Mouse (Mus musculus): ENCODE measurements around the gene 1700016H13Rik.

DNA sequence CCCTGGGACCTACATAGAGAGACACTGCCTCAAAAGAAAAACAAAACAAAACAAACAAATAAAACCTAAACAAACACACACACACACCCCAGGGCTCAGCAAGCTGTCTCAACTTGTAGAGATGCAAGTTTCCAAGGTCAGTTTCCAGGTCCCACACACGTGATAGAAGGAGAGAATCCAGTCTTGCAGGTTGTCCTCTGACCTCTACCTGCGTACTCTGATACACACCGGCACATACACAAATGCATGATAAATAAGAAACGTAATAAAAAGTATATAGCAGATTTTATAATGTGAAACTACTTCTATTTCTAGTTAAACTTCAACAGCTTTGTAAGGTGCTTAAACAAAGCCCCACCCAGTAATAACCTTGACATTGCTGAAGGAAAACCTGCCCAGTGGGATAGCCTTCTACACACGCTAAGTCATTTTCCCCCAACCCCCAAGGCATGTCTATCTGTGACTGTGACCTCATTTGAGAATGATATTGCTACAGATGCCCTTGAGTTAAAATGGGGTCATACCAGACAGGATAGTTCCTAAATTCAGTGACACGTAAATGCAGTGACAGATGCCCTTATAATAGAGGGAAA lies 20.6 kb upstream of the 1700016H13Rik start:
- TF ChIP-seq CTCF (IDR thresholded peaks at IDR 0.05; ENCODE audit: extremely low read depth, insufficient read depth, insufficient read length, insufficient replicate concordance) (no peak), POLR2A (IDR thresholded peaks at IDR 0.05; ENCODE audit: low read depth, low read length) (no peak)

Data from spleen, adult 2 months (tissue).